Mouse (Mus musculus): ENCODE results near the gene Tnfrsf1a.
A peak's percentile ranks its signal among the peaks of the same experiment; 100 is the strongest.
"Not testable (repeated sequence)": the region's sequence is repeated elsewhere in the genome, so short reads cannot be mapped to it uniquely, and the experiment has no call there.

Tnfrsf1a gene

GRCm38 (mm10) chr6:125348721-125349574, at the start of gene Tnfrsf1a:
Gene Tnfrsf1a, plus strand, starts transcription at chr6:125349362.
- DNase-seq (ENCODE audit: low spot score) = no peak

DNA sequence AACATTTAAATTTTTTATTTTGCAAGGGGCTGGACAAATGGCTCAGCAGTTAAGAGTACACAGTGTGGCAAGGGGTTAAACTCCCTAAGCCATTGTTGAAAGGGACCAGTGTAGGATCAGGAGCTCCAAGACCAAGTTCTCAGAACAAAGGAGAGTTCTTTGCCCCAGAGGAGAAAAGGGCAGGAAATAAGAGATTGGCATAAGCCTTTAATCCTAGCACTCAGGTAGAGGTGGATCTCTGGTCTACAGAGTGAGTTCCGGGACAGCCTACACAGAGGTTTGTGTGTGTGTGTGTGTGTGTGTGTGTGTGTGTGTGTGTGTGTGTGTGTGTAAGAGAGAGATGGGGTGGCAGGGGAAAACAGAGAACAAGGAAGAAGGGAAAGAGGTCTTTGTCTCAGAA, 48.2 kb upstream of the Tnfrsf1a start:
- no peak for DNase-seq (ENCODE audit: low spot score)

DNA sequence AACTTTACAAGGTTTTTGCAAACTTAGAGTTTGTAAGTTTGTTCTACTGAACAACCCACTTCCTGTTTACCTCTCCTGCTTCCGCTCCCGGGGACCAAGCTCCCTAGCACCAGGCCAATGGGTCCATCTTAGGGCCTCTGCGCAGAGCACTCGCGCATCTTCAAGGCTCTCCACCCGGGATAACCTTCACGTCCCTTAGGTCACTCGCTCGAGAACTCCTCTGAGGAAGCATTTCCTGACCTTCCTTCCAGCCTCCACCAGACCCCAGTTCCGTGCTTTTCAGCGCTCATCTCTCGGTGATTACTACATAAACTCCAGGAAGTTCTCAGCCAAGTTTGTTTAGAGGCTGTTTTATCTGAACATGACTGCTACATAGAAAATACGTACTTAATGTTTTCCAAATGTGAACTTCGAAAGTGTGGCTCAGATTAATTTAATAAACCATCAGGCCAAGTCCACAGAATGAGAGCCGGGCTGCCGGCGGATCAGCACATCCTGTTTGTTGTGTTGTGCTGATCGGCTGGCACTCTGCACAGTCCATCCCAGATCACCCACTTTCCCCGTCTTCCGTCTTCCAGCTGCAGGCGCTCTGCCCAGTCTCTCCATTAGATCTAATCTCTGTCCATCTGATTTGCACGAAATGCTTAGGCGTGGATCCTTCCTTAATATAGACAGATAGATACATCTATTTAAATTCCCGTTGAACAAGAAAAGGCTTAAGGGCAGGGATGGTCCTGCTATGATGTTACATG, 46.8 kb upstream of the Tnfrsf1a start:
- DNase-seq (ENCODE audit: low spot score) = no peak

DNA sequence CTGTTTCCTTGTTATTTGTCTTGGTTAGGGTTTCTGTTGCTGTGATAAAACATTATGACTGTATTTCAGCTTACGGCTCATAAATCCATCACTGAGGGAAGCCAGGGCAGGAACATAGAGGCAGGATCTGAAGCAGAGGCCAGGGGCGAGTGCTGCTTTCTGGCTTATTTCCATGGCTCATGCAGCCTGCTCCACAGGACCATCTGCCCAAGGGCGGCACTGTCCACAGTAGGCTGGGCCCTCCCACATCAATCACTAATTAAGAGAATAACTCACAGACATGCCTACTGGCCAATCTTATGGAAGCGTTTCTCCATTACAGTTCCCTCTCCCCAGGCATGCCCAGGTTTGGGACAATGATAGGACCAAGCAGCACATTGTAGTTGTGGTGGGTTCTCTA, 45.9 kb upstream of the Tnfrsf1a start:
- no peak for DNase-seq (ENCODE audit: low spot score)

- not testable (repeated sequence) for DNase-seq (ENCODE audit: low spot score)
These were observed 44.8 kb upstream of the Tnfrsf1a start for GRCm38 (mm10) chr6:125304408-125304807.

GRCm38 (mm10) chr6:125305465-125305864, 43.7 kb upstream of the Tnfrsf1a start:
- peak; percentile 38 for DNase-seq (ENCODE audit: low spot score)

DNA sequence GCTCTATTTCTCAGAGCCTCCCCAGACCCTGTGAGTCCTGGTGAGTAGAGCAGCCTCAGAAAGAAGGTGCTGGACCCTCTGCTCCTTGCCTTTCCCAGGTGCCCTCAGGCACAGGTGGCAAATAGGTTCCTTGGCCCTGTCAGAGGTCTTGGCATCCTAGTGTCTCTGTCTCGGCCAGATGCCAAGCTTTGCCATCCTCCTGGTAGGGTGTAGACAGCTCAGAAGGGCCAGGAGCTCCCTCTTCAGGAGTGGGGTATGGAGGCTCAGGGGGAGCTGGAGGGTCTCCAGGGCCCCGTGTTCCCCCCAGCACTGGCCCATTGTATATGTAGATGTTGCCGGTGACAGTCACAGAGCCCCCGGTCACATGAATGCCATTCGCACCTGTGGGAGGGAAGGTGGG, 42.1 kb upstream of the Tnfrsf1a start:
- DNase-seq (ENCODE audit: low spot score) = no peak

GRCm38 (mm10) chr6:125308921-125309320, 40.2 kb upstream of the Tnfrsf1a start:
- DNase-seq (ENCODE audit: low spot score) = no peak

- DNase-seq (ENCODE audit: low spot score) = no peak
These were observed 39.8 kb upstream of the Tnfrsf1a start for GRCm38 (mm10) chr6:125309406-125309805.

DNA sequence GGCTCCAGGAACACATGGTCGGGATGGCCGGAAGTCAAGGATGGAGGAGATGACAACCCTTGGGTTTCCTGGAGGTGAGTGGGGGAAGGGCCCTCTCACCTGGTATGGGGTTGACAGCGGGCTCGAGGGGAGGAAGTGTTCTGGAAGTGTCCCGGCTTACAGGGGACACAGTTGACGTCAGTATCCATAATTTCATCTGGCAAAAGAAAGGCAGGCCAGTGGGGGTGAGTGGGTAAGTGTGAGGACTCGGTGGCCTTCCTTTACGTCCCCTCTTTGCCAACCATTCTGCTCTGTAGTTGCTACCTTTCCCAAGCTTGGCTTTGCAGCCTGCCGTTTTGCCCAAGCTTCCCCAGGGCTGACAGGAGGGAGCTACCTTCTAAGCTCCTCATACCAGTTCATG, 37.0 kb upstream of the Tnfrsf1a start:
- DNase-seq (ENCODE audit: low spot score) = no peak

GRCm38 (mm10) chr6:125312581-125313355, 36.4 kb upstream of the Tnfrsf1a start:
- no peak for DNase-seq (ENCODE audit: low spot score)

GRCm38 (mm10) chr6:125313546-125314230, 35.5 kb upstream of the Tnfrsf1a start, which contains the start of gene Ltbr:
Gene Ltbr, minus strand, starts transcription at chr6:125313885.
- peak; percentile 92 for DNase-seq (ENCODE audit: low spot score)

- DNase-seq (ENCODE audit: low spot score) = no peak
These were observed 35.0 kb upstream of the Tnfrsf1a start for GRCm38 (mm10) chr6:125314231-125314563.

DNA sequence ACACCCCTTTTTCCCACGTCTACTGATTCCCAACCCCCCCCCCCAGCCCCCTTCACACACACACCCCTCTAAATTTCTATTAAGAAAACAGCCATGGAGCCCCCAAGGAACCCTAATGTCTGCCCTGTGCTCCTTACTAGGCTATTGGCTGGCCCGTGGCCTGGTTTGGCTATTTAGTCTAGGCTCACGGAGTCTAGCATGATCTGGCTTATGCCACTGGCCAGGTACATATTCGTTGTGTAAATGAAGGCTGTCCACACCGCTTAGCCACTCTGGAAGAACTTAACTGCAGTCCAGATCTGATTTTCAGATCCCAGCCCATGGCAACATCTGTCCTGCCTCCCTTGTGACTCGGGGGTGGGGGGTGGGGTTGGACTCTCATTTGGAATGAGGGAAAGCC, 34.4 kb upstream of the Tnfrsf1a start:
- DNase-seq (ENCODE audit: low spot score) = no peak

DNA sequence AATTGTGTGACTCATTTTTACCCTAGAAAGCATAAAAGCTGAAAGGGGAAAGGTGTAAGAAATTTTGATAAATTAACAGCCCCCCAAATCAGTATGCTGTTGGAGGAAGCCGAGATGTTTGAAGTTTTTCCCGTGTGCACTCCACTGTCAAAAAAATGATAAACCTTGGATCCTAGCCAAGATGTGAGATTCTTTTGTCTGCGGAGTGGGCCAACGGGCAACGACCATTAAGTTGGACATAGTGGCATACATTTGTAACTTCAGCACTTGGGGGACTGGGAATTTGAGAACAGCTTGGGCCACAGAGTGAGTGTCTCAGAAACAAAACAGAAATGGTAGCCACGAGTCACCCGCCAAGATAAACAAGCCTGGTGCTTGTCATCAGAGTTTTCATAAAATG, 32.1 kb upstream of the Tnfrsf1a start:
- DNase-seq (ENCODE audit: low spot score) = no peak

DNA sequence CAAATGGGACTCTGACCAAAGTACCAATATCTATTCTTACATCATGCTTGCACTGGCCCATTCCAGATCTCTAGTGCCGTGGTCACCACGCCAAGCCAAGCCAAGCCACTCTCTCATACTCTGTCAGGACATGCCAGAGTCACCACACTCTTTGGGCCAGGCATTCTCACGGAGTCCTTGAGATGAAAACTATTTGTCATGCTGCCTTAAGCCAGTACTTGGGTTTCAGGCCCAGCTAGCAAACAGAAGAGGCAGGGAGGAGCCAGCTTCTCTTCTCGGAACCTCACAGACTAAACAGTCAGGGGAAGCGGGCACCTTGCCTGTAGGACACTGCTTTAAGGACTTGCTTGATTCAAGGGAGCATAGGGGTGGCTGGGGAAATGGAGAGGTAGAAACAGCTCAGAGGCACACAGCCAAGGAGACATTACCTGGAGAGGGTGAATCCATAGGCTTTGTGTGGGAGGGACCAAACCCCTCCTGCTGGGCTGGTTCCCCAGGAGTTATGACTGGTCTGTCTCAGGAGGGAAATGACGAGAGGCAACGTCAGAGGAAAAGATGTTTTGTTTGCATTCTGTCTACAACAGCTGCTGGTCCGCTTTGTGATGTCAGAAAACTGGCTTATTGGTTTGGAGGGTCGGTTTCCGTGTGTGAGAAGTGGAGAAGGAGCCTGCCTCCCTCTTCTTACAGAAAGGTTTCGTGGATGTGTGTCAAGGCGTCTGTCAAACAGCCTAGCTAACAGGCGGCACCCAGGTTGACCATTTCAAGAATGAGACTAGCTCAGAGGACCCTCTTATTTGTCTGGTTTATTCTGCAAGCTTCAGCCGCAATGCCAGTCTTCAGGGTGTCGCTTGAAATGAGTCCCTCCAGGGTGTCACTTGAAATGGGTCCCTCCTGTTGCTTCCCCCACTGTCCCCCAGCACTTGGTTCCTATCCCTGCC, 29.9 kb upstream of the Tnfrsf1a start:
- peak; percentile 33 for DNase-seq (ENCODE audit: low spot score)

GRCm38 (mm10) chr6:125319919-125320296, 29.3 kb upstream of the Tnfrsf1a start:
- no peak for DNase-seq (ENCODE audit: low spot score)

GRCm38 (mm10) chr6:125320323-125320722, 28.8 kb upstream of the Tnfrsf1a start, which contains the start of gene Scnn1a:
Gene Scnn1a, plus strand, starts transcription at chr6:125320659.
- DNase-seq (ENCODE audit: low spot score) = no peak

DNA sequence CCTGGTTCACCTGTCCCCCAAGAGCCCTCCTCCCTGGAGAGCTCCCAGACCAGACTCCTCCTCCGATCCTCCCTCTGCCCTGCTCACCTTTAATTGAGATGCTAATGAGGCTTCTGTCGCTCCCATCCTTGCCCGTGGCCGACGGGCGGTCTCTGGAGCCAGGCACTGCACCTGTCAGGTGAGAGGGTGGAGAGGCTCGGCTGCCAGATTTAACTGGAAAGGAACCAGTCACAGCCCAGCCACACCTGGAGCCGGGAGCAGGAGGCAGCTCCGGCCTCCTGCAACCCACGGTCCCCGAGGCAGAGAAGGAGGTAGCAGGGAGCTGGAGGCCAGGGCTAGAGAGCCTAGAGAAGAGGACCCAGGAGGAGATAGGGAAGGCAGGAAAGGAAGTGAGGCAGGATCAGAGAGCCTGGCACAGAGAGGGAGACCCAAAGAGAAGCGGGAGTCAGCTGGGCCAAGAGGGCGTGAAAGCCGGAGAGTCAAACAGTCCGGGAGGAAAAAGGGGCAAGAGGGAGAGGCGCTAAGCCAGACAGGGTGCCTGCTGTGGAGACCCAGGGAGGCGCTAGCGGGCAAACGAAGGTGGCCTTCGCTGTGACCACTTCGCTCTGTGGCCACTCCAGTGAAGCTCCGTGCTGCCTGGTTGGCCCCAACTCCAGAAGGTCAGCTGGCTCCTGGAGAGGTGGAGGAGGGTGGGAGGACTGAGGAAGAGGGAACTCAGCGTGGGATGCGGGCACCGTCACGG, 27.9 kb upstream of the Tnfrsf1a start:
- DNase-seq (ENCODE audit: low spot score) = no peak

- DNase-seq (ENCODE audit: low spot score) = no peak
These were observed 26.4 kb upstream of the Tnfrsf1a start for GRCm38 (mm10) chr6:125322794-125323193.
